Mouse (Mus musculus) C2C12 (cell line): Measurements from ENCODE around the gene Ccr4. TPM values are rescaled to one million over a fixed set of nuclear protein-coding genes. Genes with fewer than 3 reads are reported as not detected.

Source experiments
- H3K27me3 ChIP-seq: one replicate; pipeline ENCODE4 v1.6.1; 2011; ENCODE audit not compliant: control insufficient read depth, insufficient read depth, insufficient read length
- H3K36me3 ChIP-seq: one replicate; pipeline ENCODE4 v1.6.1; 2011; ENCODE audit not compliant: control insufficient read depth, insufficient read depth
- H3K4me3 ChIP-seq: one replicate; pipeline ENCODE4 v1.5.1; 2011; ENCODE audit warnings: mild to moderate bottlenecking, control low read depth; ENCODE audit not compliant: poor library complexity, insufficient read depth, severe bottlenecking
- H3K79me2 ChIP-seq: one replicate; pipeline ENCODE4 v1.6.1; 2011; ENCODE audit not compliant: control insufficient read depth, insufficient read depth
- H3K79me3 ChIP-seq: one replicate; pipeline ENCODE4 v1.6.1; 2011; ENCODE audit warnings: low read depth, control low read depth
- H3ac ChIP-seq: one replicate; pipeline ENCODE3; 2011; ENCODE audit warnings: low read depth; ENCODE audit not compliant: control insufficient read depth, insufficient read length
- CEBPB ChIP-seq: IDR thresholded peaks from one replicate; pipeline ENCODE4 v1.6.1; 2011; ENCODE audit warnings: low read depth, mild to moderate bottlenecking, control low read depth, moderate library complexity
- CTCF ChIP-seq: IDR thresholded peaks from one replicate; pipeline ENCODE4 v1.5.1; 2011; ENCODE audit not compliant: control insufficient read depth, insufficient read depth, insufficient read length
- FOSL1 ChIP-seq: IDR thresholded peaks from one replicate; pipeline ENCODE4 v1.8.0; 2011; ENCODE audit warnings: mild to moderate bottlenecking, low read length; ENCODE audit not compliant: poor library complexity, insufficient read depth, severe bottlenecking
- MAX ChIP-seq: IDR thresholded peaks from one replicate; pipeline ENCODE4 v1.6.1; 2011; ENCODE audit warnings: mild to moderate bottlenecking, control low read depth
- MYOD1 ChIP-seq: IDR thresholded peaks from one replicate; pipeline ENCODE4 v1.6.1; 2011; ENCODE audit warnings: low read depth; ENCODE audit not compliant: control insufficient read depth, insufficient read length
- MYOG ChIP-seq: IDR thresholded peaks from one replicate; pipeline ENCODE4 v1.6.1; 2011; ENCODE audit not compliant: control insufficient read depth, insufficient read length; ENCODE audit errors: extremely low read depth
- USF1 ChIP-seq: IDR thresholded peaks from one replicate; pipeline ENCODE4 v1.6.1; 2011; ENCODE audit warnings: low read depth, mild to moderate bottlenecking, control low read depth, moderate library complexity
- polyA plus RNA-seq: library from polyadenylated mRNA; unstranded; fragments of >200 nt; fragmentation: generic; extraction: Trizol; gene quantifications from one replicate; pipeline ENCODE4 v1.2.1, GENCODE M21; 2012; ENCODE audit warnings: missing spikeins

The Ccr4 gene
- polyA plus RNA-seq, 1 experiment = not detected

GRCm38 (mm10) chr9:114506564-114506963 is 1.8 kb upstream of the Ccr4 start:
- Histone ChIP-seq H3K79me3 (no peaks in the 10 kb centered on the region), H3ac (no peak overlapping the region), H3K79me2 (no peaks in the 10 kb centered on the region), H3K27me3 (no peaks in the 10 kb centered on the region), H3K4me3 (no peak overlapping the region), H3K36me3 (no peaks in the 10 kb centered on the region)
- TF ChIP-seq USF1 (no peak), MYOD1 (no peak), CTCF (no peak), MAX (no peak), FOSL1 (no peak), CEBPB (no peak), MYOG (no peak)

GRCm38 (mm10) chr9:114502711-114503427 is 1.8 kb downstream of the Ccr4 start:
- H3K79me2 ChIP-seq = no peaks in the 10 kb centered on the region
- TF ChIP-seq MYOD1 (peak; percentile 50), USF1 (no peak)
- H3K4me3 ChIP-seq = no peak overlapping the region
- H3K36me3 ChIP-seq = no peaks in the 10 kb centered on the region
- no peaks in the 10 kb centered on the region for H3K27me3 ChIP-seq
- H3ac ChIP-seq = no peak overlapping the region
- H3K79me3 ChIP-seq = no peaks in the 10 kb centered on the region

DNA sequence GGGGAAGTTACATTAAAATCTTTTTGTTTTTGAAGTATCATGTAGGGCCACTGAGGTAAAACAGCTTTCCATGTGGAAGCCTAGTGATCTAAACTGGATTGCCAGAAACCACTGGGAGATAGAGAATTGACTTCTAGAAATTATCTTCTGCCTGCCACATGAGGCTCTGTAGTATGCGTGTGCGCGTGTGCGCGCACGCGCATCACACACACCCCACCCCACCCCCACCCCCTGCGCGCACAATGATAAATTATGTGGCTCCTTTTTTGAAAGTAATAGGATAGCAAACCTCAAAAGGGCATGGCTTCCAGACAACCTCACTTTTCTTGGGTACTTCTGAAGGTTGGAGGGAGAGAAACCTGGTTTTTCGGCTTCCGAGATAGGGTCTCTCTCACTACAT is 2.8 kb downstream of the Ccr4 start:
- Histone ChIP-seq H3K36me3 (no peaks in the 10 kb centered on the region), H3K79me2 (no peaks in the 10 kb centered on the region)

GRCm38 (mm10) chr9:114501111-114501510 is 3.6 kb downstream of the Ccr4 start:
- H3K4me3 ChIP-seq = no peak overlapping the region
- no peaks in the 10 kb centered on the region for H3K79me2 ChIP-seq
- H3K79me3 ChIP-seq = no peaks in the 10 kb centered on the region
- no peaks in the 10 kb centered on the region for H3K36me3 ChIP-seq
- no peak for TF ChIP-seq MYOD1
- no peak for TF ChIP-seq MYOG
- no peak for TF ChIP-seq USF1
- no peak for TF ChIP-seq FOSL1
- no peak for TF ChIP-seq CEBPB
- TF ChIP-seq MAX = no peak
- TF ChIP-seq CTCF = no peak
- H3K27me3 ChIP-seq = no peaks in the 10 kb centered on the region
- no peak overlapping the region for H3ac ChIP-seq

More for the DNA sequence above, 2.8 kb downstream of the Ccr4 start:
- H3K4me3 ChIP-seq = no peak overlapping the region
- no peaks in the 10 kb centered on the region for H3K27me3 ChIP-seq
- H3K79me3 ChIP-seq = no peaks in the 10 kb centered on the region
- no peak overlapping the region for H3ac ChIP-seq
- no peak for TF ChIP-seq USF1
- TF ChIP-seq MAX = no peak
- no peak for TF ChIP-seq FOSL1
- no peak for TF ChIP-seq CEBPB
- no peak for TF ChIP-seq MYOD1
- TF ChIP-seq CTCF = no peak
- no peak for TF ChIP-seq MYOG

- Histone ChIP-seq H3K36me3 (no peaks in the 10 kb centered on the region), H3ac (no peak overlapping the region), H3K79me3 (no peaks in the 10 kb centered on the region), H3K79me2 (no peaks in the 10 kb centered on the region), H3K4me3 (no peak overlapping the region), H3K27me3 (no peaks in the 10 kb centered on the region)
- TF ChIP-seq MAX (no peak), MYOG (no peak), CTCF (no peak), CEBPB (no peak)
Measured at GRCm38 (mm10) chr9:114499783-114500515, 4.8 kb downstream of the Ccr4 start.

GRCm38 (mm10) chr9:114498218-114498617 is 6.5 kb downstream of the Ccr4 start:
- H3K27me3 ChIP-seq = no peaks in the 10 kb centered on the region
- H3K79me2 ChIP-seq = no peaks in the 10 kb centered on the region
- TF ChIP-seq CEBPB = no peak
- peak; percentile 61 for TF ChIP-seq CTCF
- H3K79me3 ChIP-seq = no peaks in the 10 kb centered on the region
- no peak overlapping the region for H3ac ChIP-seq
- H3K4me3 ChIP-seq = no peak overlapping the region
- H3K36me3 ChIP-seq = no peaks in the 10 kb centered on the region
